Mouse (Mus musculus): ENCODE measurements around the gene Rhbdl3.

DNA sequence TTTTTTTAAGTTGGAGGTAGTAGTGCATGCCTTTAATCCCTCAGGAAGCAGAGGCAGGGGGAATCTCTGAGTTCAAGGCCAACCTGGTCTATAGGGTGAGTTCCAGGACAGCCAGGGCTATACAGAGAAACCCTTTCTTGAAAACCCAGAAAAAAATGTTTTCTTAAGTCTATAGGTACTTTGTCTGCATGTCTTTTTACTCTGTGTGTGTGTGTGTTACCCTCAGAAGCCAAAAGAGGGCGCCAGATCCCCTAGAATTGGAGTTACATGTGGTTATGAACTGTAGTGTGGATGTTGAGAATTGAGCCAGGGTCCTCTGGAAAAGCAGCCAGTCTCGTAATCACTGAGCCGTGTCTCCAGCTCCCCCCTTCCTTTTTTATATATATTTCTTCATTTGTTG, 25.7 kb upstream of the Rhbdl3 start:
- no peak for TF ChIP-seq CTCF (IDR thresholded peaks at IDR 0.05; ENCODE audit: borderline replicate concordance, insufficient read depth, low read depth, low read length)
- no peak for TF ChIP-seq POLR2A (IDR thresholded peaks at IDR 0.05; ENCODE audit: borderline replicate concordance, insufficient read depth, low read length)
